Mouse (Mus musculus) left cerebral cortex, postnatal 36 days (tissue): ENCODE data around the gene Ankmy1. TPM values are rescaled to one million over a fixed set of nuclear protein-coding genes. Genes with fewer than 3 reads are reported as not detected.
A peak's percentile ranks its signal among the peaks of the same experiment; 100 is the strongest.

Experiments
- DNase-seq, 2 experiments: peaks; one replicate each; pipeline ENCODE4 v3.0.0; 2021 to 2022; ENCODE audit warnings: low spot score in 2 of 2, mixed read lengths in 1 of 2
- intact Hi-C: fragments of 180-260 bp; cut with DNase I; formaldehyde crosslinking; loops from one replicate; pipeline ENCODE4 v1.15.1; 2025
- total RNA-seq, 2 experiments: library from RNA; stranded (reverse); gene quantifications; 2 replicates each; pipeline ENCODE4 v1.2.3; 2021

Ankmy1 gene
- total RNA-seq, 2 experiments from 2014 or later, result 0.32 to 0.45 TPM

GRCm38 (mm10) chr1:92878066-92878741 is 24.5 kb downstream of the Ankmy1 start:
- DNase-seq, result no peak
- intact Hi-C loops, result no loop called here

GRCm38 (mm10) chr1:92877431-92877978 is 25.2 kb downstream of the Ankmy1 start:
- no peak for DNase-seq
- intact Hi-C loops, result no loop called here

- DNase-seq, result peak; percentile 39
- intact Hi-C loops, result no loop called here
These were observed 27.2 kb downstream of the Ankmy1 start for GRCm38 (mm10) chr1:92875360-92876111.

DNA sequence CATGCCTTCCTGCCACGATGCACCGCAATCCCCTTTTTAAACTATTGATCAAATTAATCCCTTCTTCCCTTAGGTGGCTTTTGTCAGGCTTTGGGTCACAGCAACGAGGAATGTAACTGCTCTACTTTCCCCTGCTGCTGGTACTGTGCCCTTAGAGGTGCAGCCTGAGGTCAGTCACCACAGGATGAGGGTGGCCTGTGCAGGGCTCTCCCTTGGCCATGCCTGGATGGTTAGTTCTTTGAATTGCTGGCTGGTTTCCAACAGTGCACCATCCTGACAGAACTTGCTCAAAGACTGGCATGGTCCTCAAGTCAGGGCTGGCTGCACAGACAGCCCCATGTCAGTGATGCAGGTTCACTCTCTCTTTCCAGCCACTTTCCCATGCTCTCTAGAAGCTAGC is 28.7 kb downstream of the Ankmy1 start:
- intact Hi-C loops, result no loop called here
- no peak for DNase-seq

DNA sequence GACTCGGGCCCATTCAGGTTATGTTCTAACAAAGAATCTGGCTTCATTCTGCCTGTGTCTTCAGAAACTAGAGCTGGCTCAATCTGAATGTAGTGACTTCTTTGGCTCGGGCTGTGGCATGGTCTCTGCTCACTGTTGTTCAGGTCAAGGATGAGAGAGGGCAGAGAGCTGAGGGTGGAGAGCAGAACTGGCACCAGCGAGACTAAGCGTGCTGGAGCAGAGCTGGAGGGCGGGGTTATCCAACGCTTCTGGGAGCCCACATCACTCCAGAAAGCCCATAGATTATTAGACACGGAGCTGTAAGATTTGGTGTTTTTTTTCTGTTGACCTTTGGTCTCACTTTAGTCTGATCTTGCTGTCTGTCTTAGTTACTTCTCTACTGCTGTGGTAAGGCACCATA is 30.0 kb downstream of the Ankmy1 start:
- no peak for DNase-seq
- intact Hi-C loops, result no loop called here

- intact Hi-C loops, result no loop called here
- DNase-seq, result no peak
These were observed 32.7 kb downstream of the Ankmy1 start for GRCm38 (mm10) chr1:92869985-92870384.

DNA sequence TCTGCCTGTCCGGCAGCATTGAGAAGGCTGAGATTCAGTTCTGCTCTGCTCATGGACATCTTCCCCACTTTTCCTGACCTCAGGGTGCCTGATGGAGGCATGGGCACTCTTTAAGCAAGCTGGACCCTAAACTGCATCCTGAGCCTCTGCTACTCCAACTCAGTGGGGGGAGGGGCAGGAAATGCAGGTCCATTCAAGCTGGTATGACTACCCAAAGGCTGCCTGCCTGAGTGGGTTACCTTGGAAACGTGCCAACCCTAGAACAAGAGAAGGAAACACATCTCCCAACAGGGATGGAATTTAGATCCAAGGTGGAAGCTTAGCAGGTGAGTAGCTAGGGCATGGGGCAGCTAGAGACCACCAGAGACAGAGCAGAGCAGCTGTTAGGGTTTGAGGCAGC is 36.5 kb downstream of the Ankmy1 start:
- no peak for DNase-seq
- intact Hi-C loops, result no loop called here

GRCm38 (mm10) chr1:92863268-92863667 is 39.4 kb downstream of the Ankmy1 start:
- intact Hi-C loops, result no loop called here
- no peak for DNase-seq

- DNase-seq, result no peak
- intact Hi-C loops, result no loop called here
These were observed 41.2 kb downstream of the Ankmy1 start for GRCm38 (mm10) chr1:92861503-92861902.

DNA sequence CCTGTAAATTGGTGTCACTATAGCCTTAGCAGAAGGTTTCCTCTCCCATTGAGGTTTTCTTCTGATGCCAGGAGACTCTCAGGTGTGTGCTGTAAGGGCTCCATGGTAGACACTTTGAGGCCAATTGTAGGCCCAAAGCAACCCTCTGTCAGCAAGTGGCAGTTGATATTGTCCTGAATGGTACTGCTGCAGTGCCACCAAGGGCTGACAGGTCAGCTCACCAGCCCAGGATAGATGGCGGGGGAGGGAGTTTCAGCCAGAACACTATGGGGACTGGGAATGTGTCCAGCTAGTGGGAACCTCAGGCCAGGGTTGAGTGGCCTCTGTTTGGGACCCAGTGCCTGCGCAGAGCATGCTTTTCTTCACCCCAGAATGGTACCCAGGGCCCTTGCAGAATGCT is 50.3 kb downstream of the Ankmy1 start:
- intact Hi-C loops, result no loop called here
- DNase-seq, result no peak

DNA sequence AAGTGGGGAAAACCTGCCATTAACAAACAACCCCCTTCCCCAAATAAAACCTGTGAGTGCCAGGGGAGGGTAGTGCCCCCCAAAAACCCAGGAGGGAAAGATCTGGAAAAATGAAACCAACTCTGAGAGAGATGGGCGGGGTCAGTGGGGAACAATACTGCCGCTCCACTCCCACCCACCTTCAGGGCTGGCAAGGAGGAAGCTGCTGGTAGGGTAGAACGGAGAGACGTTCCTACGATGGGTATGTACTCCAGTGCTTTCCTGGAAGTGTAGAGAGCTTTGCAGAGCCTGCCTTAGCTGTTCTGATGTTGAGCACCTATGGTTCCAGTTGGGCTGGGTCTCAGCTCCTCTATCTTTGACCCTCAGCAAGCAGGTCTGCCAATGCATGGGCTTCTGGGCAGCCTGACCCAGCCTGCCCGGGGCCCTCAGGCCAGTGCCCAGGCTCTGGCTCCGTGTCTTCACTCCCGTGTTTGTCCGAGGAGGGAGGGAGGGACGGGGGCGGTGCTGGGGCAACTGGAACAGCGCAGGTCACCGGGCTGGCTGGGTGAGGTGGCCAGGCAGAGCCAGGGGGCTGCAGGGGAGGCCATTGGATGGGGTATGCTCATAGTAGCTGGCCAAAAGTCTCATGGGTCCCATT is 52.6 kb downstream of the Ankmy1 start:
- intact Hi-C loops, result loop anchor here (5.0 kb wide), 1 partner anchor 42 kb away; no protein-coding TSS in a partner anchor
- DNase-seq, result no peak

GRCm38 (mm10) chr1:92849491-92849890 is 53.2 kb downstream of the Ankmy1 start:
- intact Hi-C loops, result loop anchor here (5.0 kb wide), 1 partner anchor 43 kb away; no protein-coding TSS in a partner anchor
- no peak for DNase-seq

DNA sequence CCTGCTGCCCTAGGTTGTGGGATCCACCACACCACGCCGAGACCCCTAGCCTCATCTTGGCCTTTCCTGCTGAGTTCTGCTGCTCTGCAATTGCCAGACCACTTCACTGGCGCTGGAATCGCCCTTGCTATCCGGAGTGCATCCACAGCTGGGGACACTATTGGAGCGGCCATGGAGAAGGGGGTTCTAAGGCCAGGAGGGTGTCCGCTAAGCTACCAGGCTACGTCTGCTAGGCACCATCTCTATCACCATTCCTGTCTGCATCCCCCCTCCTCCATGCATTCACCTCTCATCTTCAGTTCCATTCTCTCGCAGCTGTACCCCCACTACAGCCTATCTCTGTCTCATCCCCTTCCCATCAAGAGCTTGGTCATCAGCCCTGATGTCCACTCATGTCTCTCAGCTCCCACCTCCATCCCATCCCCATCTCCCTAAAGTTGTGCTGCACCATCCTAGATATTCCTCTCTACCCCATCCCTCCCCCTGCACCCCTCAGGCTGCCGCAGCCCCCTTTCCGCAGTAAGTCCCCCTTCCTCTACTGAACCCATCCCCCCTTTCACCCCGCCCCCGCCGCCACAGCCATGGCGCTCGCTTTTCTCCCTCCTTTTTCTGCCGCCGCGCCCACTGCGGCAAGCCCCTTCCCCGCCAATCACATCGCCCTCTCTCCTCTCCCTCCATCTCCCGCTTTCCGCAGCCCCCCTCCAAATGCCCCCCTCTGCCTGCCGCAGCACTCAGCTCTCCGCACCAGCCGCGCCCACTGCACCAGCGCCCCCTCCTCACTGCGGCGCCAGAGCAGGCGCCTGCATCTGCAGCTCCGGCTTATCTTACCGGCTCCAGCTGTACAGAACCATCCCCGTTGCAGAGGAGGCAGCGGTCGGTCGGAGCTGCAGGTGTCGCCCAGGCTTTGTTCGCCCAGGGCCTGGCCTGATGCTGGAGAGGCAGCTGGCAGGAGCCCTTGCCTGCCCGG is 54.5 kb downstream of the Ankmy1 start:
- intact Hi-C loops, result loop anchor here (5.0 kb wide), 1 partner anchor 44 kb away; no protein-coding TSS in a partner anchor
- peak in 1 of 2 experiments; percentile 46 for DNase-seq

GRCm38 (mm10) chr1:92845889-92846288 is 56.8 kb downstream of the Ankmy1 start:
- intact Hi-C loops, result loop anchor here (5.0 kb wide), 1 partner anchor 46 kb away; no protein-coding TSS in a partner anchor

DNA sequence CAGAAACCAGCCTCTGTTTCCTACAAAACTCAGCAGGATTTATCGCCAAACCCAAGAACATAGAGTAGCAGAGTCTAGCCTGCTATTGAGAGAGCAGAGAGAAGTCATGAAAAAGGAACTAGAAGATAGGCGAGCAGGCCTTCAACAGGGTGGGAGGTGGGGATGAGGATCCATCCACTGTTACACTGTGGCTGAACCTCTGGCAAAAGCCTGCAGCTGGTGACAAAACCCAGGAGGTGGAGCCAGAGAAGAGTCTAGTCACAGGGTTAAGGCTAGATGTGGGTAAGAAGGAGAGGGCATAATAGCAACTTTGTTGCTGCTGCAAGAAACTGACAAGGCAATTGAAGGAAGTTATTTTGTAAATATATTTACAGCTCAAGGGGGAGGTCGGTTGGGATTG is 61.3 kb downstream of the Ankmy1 start:
- intact Hi-C loops, result no loop called here
- DNase-seq, result peak in 1 of 2 experiments; percentile 2

More at GRCm38 (mm10) chr1:92845889-92846288, 56.8 kb downstream of the Ankmy1 start:
- no peak for DNase-seq

DNA sequence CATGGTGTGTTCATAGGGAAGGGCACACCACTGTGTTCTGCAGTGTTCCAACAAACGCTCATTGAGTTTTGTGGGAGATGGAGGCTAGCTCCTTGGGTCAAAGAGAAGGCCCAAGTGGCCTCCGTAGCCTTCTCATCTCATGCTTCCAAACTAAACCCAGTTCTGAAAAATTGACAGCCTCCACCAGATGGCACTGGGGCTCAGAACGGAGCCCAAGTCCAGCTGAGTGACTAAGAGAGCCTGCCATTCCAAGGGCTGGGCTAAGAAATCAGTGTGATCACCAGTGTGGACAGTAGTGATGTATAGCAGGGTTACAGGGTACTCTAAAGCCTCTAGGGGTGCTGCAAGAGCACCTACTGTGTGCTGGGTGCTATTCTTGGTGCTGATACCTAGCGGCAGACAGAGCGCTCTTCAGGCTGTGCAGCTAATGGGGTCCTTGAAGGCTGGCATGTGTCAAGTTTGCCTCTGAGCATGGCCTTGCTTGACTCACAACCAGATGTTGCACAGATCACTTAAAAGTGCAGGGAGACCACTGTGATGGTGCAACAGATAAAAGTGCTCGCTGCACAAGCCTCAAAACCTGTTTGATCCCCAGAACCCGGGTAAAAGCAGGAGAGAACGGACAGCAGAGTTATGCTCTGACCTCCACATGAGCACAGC is 62.3 kb downstream of the Ankmy1 start:
- DNase-seq, result peak in 1 of 2 experiments; percentile 6
- intact Hi-C loops, result no loop called here

DNA sequence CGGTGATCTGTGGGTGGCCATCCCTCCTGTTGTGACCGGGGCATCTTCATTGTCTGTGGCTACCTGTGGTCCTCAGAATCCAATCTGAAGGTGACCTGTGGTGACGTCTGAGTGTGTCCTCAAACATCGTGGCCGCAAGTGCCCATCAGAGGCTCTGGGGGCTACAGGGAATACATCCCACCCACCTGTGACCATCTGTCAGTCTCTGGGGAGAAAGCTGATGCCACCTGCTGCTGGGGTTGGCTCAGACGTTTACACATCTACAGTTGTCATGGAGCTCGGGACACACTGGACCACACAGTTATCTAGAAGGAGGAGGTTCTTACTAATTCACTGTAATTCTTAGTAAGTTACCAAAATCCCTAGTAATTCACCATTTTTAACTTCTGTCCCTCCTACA is 63.5 kb downstream of the Ankmy1 start:
- peak in 1 of 2 experiments; percentile 13 for DNase-seq
- intact Hi-C loops, result no loop called here
